Mouse (Mus musculus) CH12.LX (cell line): ENCODE data around the gene Zfyve16. TPM values are rescaled to one million over a fixed set of nuclear protein-coding genes. Genes with fewer than 3 reads are reported as not detected.

Source experiments
- DNase-seq: peaks from one replicate; pipeline ENCODE4 v3.0.0-alpha.2; 2013; ENCODE audit errors: extremely low read depth
- H3K27ac ChIP-seq: 2 replicates; pipeline ENCODE4 v1.5.1; 2012; ENCODE audit warnings: low read depth, mild to moderate bottlenecking, control low read depth, moderate library complexity; ENCODE audit not compliant: insufficient read depth
- H3K27me3 ChIP-seq: replicated peaks from 2 replicates; pipeline ENCODE3; 2012; ENCODE audit warnings: inconsistent platforms
- H3K36me3 ChIP-seq, 2 experiments: replicated peaks in 1 of 2; 2 replicates each; pipeline versions ENCODE3 to v1.6.1; 2012; ENCODE audit warnings: inconsistent platforms in 1 of 2, low read length in 1 of 2, mild to moderate bottlenecking in 1 of 2, mixed read lengths in 1 of 2, moderate library complexity in 1 of 2; ENCODE audit not compliant: control insufficient read depth in 1 of 2, insufficient read depth in 1 of 2
- H3K4me1 ChIP-seq, 2 experiments: 2 replicates each; pipeline ENCODE4 v1.6.1; 2012; ENCODE audit warnings: inconsistent platforms in 1 of 2, moderate library complexity in 1 of 2; ENCODE audit not compliant: insufficient read depth in 2 of 2, control insufficient read depth in 1 of 2
- H3K4me2 ChIP-seq: 2 replicates; pipeline ENCODE4 v1.6.1; 2012; ENCODE audit warnings: low read depth, mild to moderate bottlenecking, control low read depth; ENCODE audit not compliant: poor library complexity, insufficient read depth, severe bottlenecking
- H3K4me3 ChIP-seq, 3 experiments: fragments of 150-350 bp in 1 of 3; sonication (generic) in 1 of 3; replicated peaks in 1 of 3; 2 replicates each; pipeline versions ENCODE3 to v1.5.1; 2011 to 2012; ENCODE audit warnings: low read depth in 2 of 3, low read length in 2 of 3, mild to moderate bottlenecking in 2 of 3, moderate library complexity in 2 of 3, control low read depth in 1 of 3, improper control_type of control experiment in 1 of 3, inconsistent platforms in 1 of 3, mixed read lengths in 1 of 3; ENCODE audit not compliant: poor library complexity in 1 of 3
- H3K79me2 ChIP-seq: replicated peaks from 2 replicates; pipeline ENCODE4 v1.6.1; 2012; ENCODE audit warnings: mild to moderate bottlenecking, moderate library complexity; ENCODE audit not compliant: control insufficient read depth, poor library complexity, insufficient read depth, severe bottlenecking; ENCODE audit errors: extremely low read depth
- H3K9ac ChIP-seq: 2 replicates; pipeline ENCODE4 v1.6.1; 2012; ENCODE audit warnings: low read depth, mild to moderate bottlenecking, control low read depth, moderate library complexity; ENCODE audit not compliant: insufficient read depth
- H3K9me3 ChIP-seq: replicated peaks from 2 replicates; pipeline ENCODE3; 2012; ENCODE audit warnings: low read length, inconsistent platforms, mixed read lengths
- BHLHE40 ChIP-seq: IDR thresholded peaks from 2 replicates; pipeline ENCODE4 v1.6.1; 2011; ENCODE audit warnings: mild to moderate bottlenecking, low read depth, low read length, improper control_type of control experiment
- CHD1 ChIP-seq: IDR thresholded peaks from 2 replicates; pipeline ENCODE4 v1.6.1; 2012; ENCODE audit warnings: low read depth, low read length, improper control_type of control experiment, inconsistent platforms
- CHD2 ChIP-seq: IDR thresholded peaks from 2 replicates; pipeline ENCODE4 v1.6.1; 2011; ENCODE audit warnings: low read length, improper control_type of control experiment
- CTCF ChIP-seq, 2 experiments: IDR thresholded peaks in 1 of 2; conservative IDR thresholded peaks in 1 of 2; 2 replicates each; pipeline ENCODE4 v1.5.1; 2011 to 2012; ENCODE audit warnings: low read depth in 2 of 2, low read length in 2 of 2, improper control_type of control experiment in 1 of 2, inconsistent platforms in 1 of 2, mild to moderate bottlenecking in 1 of 2, moderate library complexity in 1 of 2
- E2F4 ChIP-seq: IDR thresholded peaks from 2 replicates; pipeline ENCODE4 v1.6.1; 2011; ENCODE audit warnings: low read depth, low read length, improper control_type of control experiment; ENCODE audit not compliant: insufficient replicate concordance
- ELF1 ChIP-seq: IDR thresholded peaks from 2 replicates; pipeline ENCODE4 v1.6.1; 2014; ENCODE audit warnings: low read depth, mild to moderate bottlenecking, inconsistent platforms, low read length, improper control_type of control experiment
- EP300 ChIP-seq: IDR thresholded peaks from 2 replicates; pipeline ENCODE4 v1.6.1; 2011; ENCODE audit warnings: low read length, improper control_type of control experiment
- ETS1 ChIP-seq: conservative IDR thresholded peaks from 2 replicates; pipeline ENCODE4 v1.6.1; 2012; ENCODE audit warnings: low read depth, mild to moderate bottlenecking, inconsistent platforms, low read length, improper control_type of control experiment, moderate library complexity
- GABPA ChIP-seq: IDR thresholded peaks from 2 replicates; pipeline ENCODE4 v1.6.1; 2012; ENCODE audit warnings: low read depth, low read length, improper control_type of control experiment, inconsistent platforms; ENCODE audit not compliant: insufficient replicate concordance
- HCFC1 ChIP-seq: IDR thresholded peaks from 2 replicates; pipeline ENCODE4 v1.6.1; 2012; ENCODE audit warnings: low read depth, mild to moderate bottlenecking, inconsistent platforms, low read length, improper control_type of control experiment
- IRF4 ChIP-seq: IDR thresholded peaks from 2 replicates; pipeline ENCODE4 v1.6.1; 2014; ENCODE audit warnings: low read depth, mild to moderate bottlenecking, inconsistent platforms, low read length, improper control_type of control experiment
- JUN ChIP-seq: IDR thresholded peaks from 2 replicates; pipeline ENCODE4 v1.6.1; 2011; ENCODE audit warnings: low read depth, mild to moderate bottlenecking, low read length, improper control_type of control experiment, moderate library complexity; ENCODE audit not compliant: insufficient read depth
- JUND ChIP-seq: conservative IDR thresholded peaks from 2 replicates; pipeline ENCODE4 v1.6.1; 2011; ENCODE audit warnings: low read depth, low read length, improper control_type of control experiment
- KAT2A ChIP-seq: IDR thresholded peaks from 2 replicates; pipeline ENCODE4 v1.6.1; 2012; ENCODE audit warnings: low read length, improper control_type of control experiment, inconsistent platforms; ENCODE audit not compliant: insufficient replicate concordance
- MAFK ChIP-seq: IDR thresholded peaks from 2 replicates; pipeline ENCODE4 v1.6.1; 2011; ENCODE audit warnings: low read length, improper control_type of control experiment; ENCODE audit not compliant: insufficient replicate concordance
- MAX ChIP-seq: IDR thresholded peaks from 2 replicates; pipeline ENCODE4 v1.6.1; 2011; ENCODE audit warnings: low read length, improper control_type of control experiment
- MAZ ChIP-seq: IDR thresholded peaks from 2 replicates; pipeline ENCODE4 v1.6.1; 2012; ENCODE audit warnings: low read depth, mild to moderate bottlenecking, inconsistent platforms, low read length, improper control_type of control experiment, moderate library complexity
- MEF2A ChIP-seq: IDR thresholded peaks from 2 replicates; pipeline ENCODE4 v1.6.1; 2014; ENCODE audit warnings: low read depth, mild to moderate bottlenecking, inconsistent platforms, low read length, improper control_type of control experiment, borderline replicate concordance
- MXI1 ChIP-seq: IDR thresholded peaks from 2 replicates; pipeline ENCODE4 v1.6.1; 2011; ENCODE audit warnings: mild to moderate bottlenecking, low read depth, low read length, improper control_type of control experiment
- MYC ChIP-seq: IDR thresholded peaks from 2 replicates; pipeline ENCODE4 v1.6.1; 2011; ENCODE audit warnings: low read depth, mild to moderate bottlenecking, improper control_type of control experiment, low read length
- NELFE ChIP-seq: IDR thresholded peaks from 2 replicates; pipeline ENCODE4 v1.6.1; 2011; ENCODE audit warnings: low read depth, low read length, improper control_type of control experiment
- NRF1 ChIP-seq: IDR thresholded peaks from 2 replicates; pipeline ENCODE4 v1.6.1; 2014; ENCODE audit warnings: low read depth, mild to moderate bottlenecking, inconsistent platforms, low read length, improper control_type of control experiment, moderate library complexity
- PAX5 ChIP-seq: IDR thresholded peaks from 2 replicates; pipeline ENCODE4 v1.6.1; 2012; ENCODE audit warnings: low read length, inconsistent platforms, mixed read lengths
- POLR2A ChIP-seq: IDR thresholded peaks from 2 replicates; pipeline ENCODE4 v1.6.1; 2011; ENCODE audit warnings: low read depth, mild to moderate bottlenecking, improper control_type of control experiment, low read length
- POLR2AphosphoS2 ChIP-seq: IDR thresholded peaks from 2 replicates; pipeline ENCODE4 v1.6.1; 2011; ENCODE audit warnings: low read depth, low read length, improper control_type of control experiment
- RAD21 ChIP-seq: IDR thresholded peaks from 2 replicates; pipeline ENCODE4 v1.6.1; 2011; ENCODE audit warnings: low read depth, mild to moderate bottlenecking, low read length, improper control_type of control experiment, moderate library complexity
- RCOR1 ChIP-seq: conservative IDR thresholded peaks from 2 replicates; pipeline ENCODE4 v1.6.1; 2012; ENCODE audit warnings: low read depth, mild to moderate bottlenecking, inconsistent platforms, low read length, improper control_type of control experiment
- SIN3A ChIP-seq: IDR thresholded peaks from 2 replicates; pipeline ENCODE4 v1.6.1; 2012; ENCODE audit warnings: low read length, improper control_type of control experiment, inconsistent platforms
- SMC3 ChIP-seq: IDR thresholded peaks from 2 replicates; pipeline ENCODE4 v1.6.1; 2011; ENCODE audit warnings: low read depth, low read length, improper control_type of control experiment
- TBP ChIP-seq: conservative IDR thresholded peaks from 2 replicates; pipeline ENCODE4 v1.6.1; 2011; ENCODE audit warnings: low read depth, low read length, improper control_type of control experiment
- TCF12 ChIP-seq: IDR thresholded peaks from 2 replicates; pipeline ENCODE4 v1.6.1; 2014; ENCODE audit warnings: low read depth, mild to moderate bottlenecking, inconsistent platforms, low read length, improper control_type of control experiment
- UBTF ChIP-seq: IDR thresholded peaks from 2 replicates; pipeline ENCODE4 v1.6.1; 2012; ENCODE audit warnings: low read depth, mild to moderate bottlenecking, inconsistent platforms, low read length, improper control_type of control experiment, moderate library complexity
- USF1 ChIP-seq: IDR thresholded peaks from 2 replicates; pipeline ENCODE4 v1.6.1; 2014; ENCODE audit warnings: low read depth, mild to moderate bottlenecking, inconsistent platforms, low read length, improper control_type of control experiment
- USF2 ChIP-seq: conservative IDR thresholded peaks from 2 replicates; pipeline ENCODE4 v1.6.1; 2011; ENCODE audit warnings: low read depth, low read length, improper control_type of control experiment
- ZC3H11A ChIP-seq: IDR thresholded peaks from 2 replicates; pipeline ENCODE4 v1.6.1; 2012; ENCODE audit warnings: low read depth, mild to moderate bottlenecking, inconsistent platforms, low read length, improper control_type of control experiment
- ZKSCAN1 ChIP-seq: IDR thresholded peaks from 2 replicates; pipeline ENCODE4 v1.6.1; 2012; ENCODE audit warnings: low read depth, inconsistent platforms, low read length, improper control_type of control experiment, borderline replicate concordance
- ZMIZ1 ChIP-seq: IDR thresholded peaks from 2 replicates; pipeline ENCODE4 v1.6.1; 2012; ENCODE audit warnings: low read depth, mild to moderate bottlenecking, inconsistent platforms, low read length, improper control_type of control experiment
- ZNF384 ChIP-seq: IDR thresholded peaks from 2 replicates; pipeline ENCODE4 v1.6.1; 2012; ENCODE audit warnings: low read depth, low read length, improper control_type of control experiment, inconsistent platforms
- dilution Hi-C: fragments of 300-500 bp; cut with MboI; formaldehyde crosslinking; loops from 2 replicates; pipeline ENCODE4 v1.14.3; 2020; ENCODE audit warnings: low sequenced_read_pairs; ENCODE audit not compliant: extremely low pct_unique_long_range_greater_than_20kb, extremely low pct_ligation_motif_present
- in situ Hi-C: fragments of 300-500 bp; cut with MboI; formaldehyde crosslinking; loops from 3 replicates; pipeline ENCODE4 v1.14.3; 2019; ENCODE audit warnings: low sequenced_read_pairs, low pct_ligation_motif_present, low pct_unique_long_range_greater_than_20kb, mixed read lengths
- polyA plus RNA-seq: library from polyadenylated mRNA; unstranded; fragments of >175 nt; gene quantifications from 2 replicates; pipeline ENCODE4 v1.2.1, GENCODE M21; 2012; ENCODE audit warnings: low read depth; ENCODE audit not compliant: insufficient read length
- total RNA-seq, 2 experiments: library from RNA; depleted of rRNA; stranded (reverse); fragments of 300-350 nt in 1 of 2; fragments of >200 nt in 1 of 2; gene quantifications; 2 replicates each; pipeline ENCODE4 v1.2.3; 2012 to 2014

The Zfyve16 gene
- total and polyA plus RNA-seq, 3 experiments: 4.3 to 8.5 (median 8.0) TPM

DNA sequence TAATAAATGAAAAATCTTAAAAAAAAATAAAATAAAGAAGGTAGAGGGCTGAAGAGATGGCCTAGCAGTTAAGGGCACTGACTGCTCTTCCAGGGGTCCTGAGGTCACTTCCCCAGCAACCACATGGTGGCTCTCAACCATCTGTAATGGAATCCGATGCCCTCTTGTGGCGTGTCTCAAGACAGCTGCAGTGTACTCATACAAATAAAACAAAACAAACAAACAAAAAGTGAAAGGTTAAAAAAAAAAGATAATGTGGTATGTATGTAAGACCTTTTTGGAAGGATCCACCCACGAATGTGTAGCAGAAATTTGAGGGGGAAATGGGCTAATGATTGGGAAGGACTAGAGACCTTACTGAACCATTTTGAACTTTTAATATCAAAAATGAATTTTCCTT, 47.3 kb downstream of the Zfyve16 start:
- H3K9ac ChIP-seq: peak overlapping the region; percentile 26; the same call in 1 of the 2 replicates
- peak; percentile 33; the same call in 1 of the 2 replicates for TF ChIP-seq IRF4
- TF ChIP-seq USF2: no peak
- TF ChIP-seq TBP: no peak
- no peak for TF ChIP-seq MAFK
- TF ChIP-seq ZNF384: peak; percentile 40; the same call in 1 of the 2 replicates
- no peak for TF ChIP-seq BHLHE40
- TF ChIP-seq SMC3: peak; percentile 81
- TF ChIP-seq EP300: no peak
- peak; percentile 70 for TF ChIP-seq MAX
- TF ChIP-seq MXI1: no peak
- no peak for TF ChIP-seq UBTF
- no peak for TF ChIP-seq TCF12
- no peak for TF ChIP-seq CHD1
- TF ChIP-seq CHD2: no peak
- peak in 1 of 2 experiments; percentile 98; a peak in 3 of 4 replicates for TF ChIP-seq CTCF (conservative IDR thresholded peaks at IDR 0.05 in 1 of 2, IDR thresholded peaks at IDR 0.05 in 1 of 2; ENCODE audit: low read depth in 2 of 2, low read length in 2 of 2)
- TF ChIP-seq ZKSCAN1: no peak
- no peak for TF ChIP-seq KAT2A
- TF ChIP-seq NRF1: no peak
- TF ChIP-seq GABPA: no peak
- no peak for TF ChIP-seq E2F4
- TF ChIP-seq NELFE: no peak; the same call in 1 of the 2 replicates
- peak; percentile 61 for TF ChIP-seq RAD21
- TF ChIP-seq PAX5: no peak
- TF ChIP-seq ZMIZ1: no peak
- no peak for TF ChIP-seq POLR2A
- no peak for TF ChIP-seq SIN3A
- TF ChIP-seq ETS1: no peak
- no peak for TF ChIP-seq HCFC1
- TF ChIP-seq USF1: no peak
- TF ChIP-seq MYC: peak; percentile 92
- no peak for TF ChIP-seq ELF1
- TF ChIP-seq MEF2A: no peak
- TF ChIP-seq ZC3H11A: peak; percentile 11; the same call in 1 of the 2 replicates
- no peak for TF ChIP-seq RCOR1
- no peak for TF ChIP-seq POLR2AphosphoS2
- no peak for TF ChIP-seq MAZ
- TF ChIP-seq JUND: no peak
- TF ChIP-seq JUN: no peak
- peaks cover 2 to 9% of the 10 kb centered on the region in 2 experiments; a peak in 2 of 4 replicates for H3K4me1 ChIP-seq
- no peaks in the 10 kb centered on the region for H3K27me3 ChIP-seq
- peak overlapping the region; percentile 8; the same call in 1 of the 2 replicates for H3K4me2 ChIP-seq
- peak; percentile 75 for DNase-seq
- dilution Hi-C loops: no loop called here
- H3K36me3 ChIP-seq: peaks cover 0 to 10% of the 10 kb centered on the region in 2 experiments
- in situ Hi-C loops: loop anchor here (10.0 kb wide), 2 partner anchors 129 to 579 kb away; partner anchors contain the start of genes Dhfr and Msh3
- H3K79me2 ChIP-seq: no peaks in the 10 kb centered on the region
- H3K9me3 ChIP-seq: no peaks in the 10 kb centered on the region
- H3K27ac ChIP-seq: no peak overlapping the region
- peak overlapping the region; percentile 37 to 54 (median 37) for H3K4me3 ChIP-seq
